Mouse (Mus musculus): Measurements from ENCODE around the gene Plxnb2.

The Plxnb2 gene

GRCm38 (mm10) chr15:89148496-89149270 lies 31.9 kb downstream of the Plxnb2 start:
- DNase-seq = no peak

- peak; percentile 50 for DNase-seq
Measured at GRCm38 (mm10) chr15:89147895-89148294, 32.7 kb downstream of the Plxnb2 start.

- DNase-seq = no peak
Measured at GRCm38 (mm10) chr15:89147456-89147855, 33.1 kb downstream of the Plxnb2 start.

GRCm38 (mm10) chr15:89147024-89147423 lies 33.6 kb downstream of the Plxnb2 start:
- peak; percentile 41 for DNase-seq

- peak; percentile 53 for DNase-seq
Measured at GRCm38 (mm10) chr15:89146537-89146936, 34.1 kb downstream of the Plxnb2 start.

GRCm38 (mm10) chr15:89145813-89146350 lies 34.7 kb downstream of the Plxnb2 start:
- DNase-seq = no peak

- no peak for DNase-seq
Measured at GRCm38 (mm10) chr15:89144965-89145364, 35.6 kb downstream of the Plxnb2 start.

GRCm38 (mm10) chr15:89143134-89143533 lies 37.5 kb downstream of the Plxnb2 start:
- no peak for DNase-seq

- DNase-seq = peak; percentile 57
Measured at GRCm38 (mm10) chr15:89141905-89142304, 38.7 kb downstream of the Plxnb2 start.

GRCm38 (mm10) chr15:89141443-89141842 lies 39.1 kb downstream of the Plxnb2 start:
- no peak for DNase-seq

- DNase-seq = peak; percentile 64
Measured at GRCm38 (mm10) chr15:89140659-89141252, 39.8 kb downstream of the Plxnb2 start, which contains the start of gene Mapk12. Gene Mapk12, minus strand, starts transcription at chr15:89140703.

- peak; percentile 59 for DNase-seq
Measured at GRCm38 (mm10) chr15:89140048-89140658, 40.4 kb downstream of the Plxnb2 start.

GRCm38 (mm10) chr15:89138531-89138930 lies 42.1 kb downstream of the Plxnb2 start:
- DNase-seq = no peak

GRCm38 (mm10) chr15:89138046-89138405 lies 42.6 kb downstream of the Plxnb2 start:
- no peak for DNase-seq

- no peak for DNase-seq
Measured at GRCm38 (mm10) chr15:89137378-89138045, 43.1 kb downstream of the Plxnb2 start.

GRCm38 (mm10) chr15:89136461-89137155 lies 44.0 kb downstream of the Plxnb2 start:
- DNase-seq = no peak

- DNase-seq = no peak
Measured at GRCm38 (mm10) chr15:89131316-89131715, 49.3 kb downstream of the Plxnb2 start.

- DNase-seq = no peak
Measured at GRCm38 (mm10) chr15:89130245-89130644, 50.3 kb downstream of the Plxnb2 start.

GRCm38 (mm10) chr15:89128382-89129350 lies 51.9 kb downstream of the Plxnb2 start, which contains the start of gene Hdac10:
Gene Hdac10, minus strand, starts transcription at chr15:89128700.
- peak; percentile 91 for DNase-seq

GRCm38 (mm10) chr15:89127364-89127940 lies 53.1 kb downstream of the Plxnb2 start:
- no peak for DNase-seq

GRCm38 (mm10) chr15:89126622-89127021 lies 54.0 kb downstream of the Plxnb2 start:
- peak; percentile 83 for DNase-seq

Data from kidney, adult 9 months (tissue).